Mouse (Mus musculus) kidney, adult 2 months (tissue): ENCODE measurements at regions not wholly inside any gene's neighbourhood (a gene's known extent, or its start where the extent isn't known, plus 50 kb on each side); places are given as distances from the start of the nearest gene placed in this dataset.
"Not testable (repeated sequence)": the region's sequence is repeated elsewhere in the genome, so short reads cannot be mapped to it uniquely, and the experiment has no call there.

Source experiments
- CTCF ChIP-seq: fragments of 200-500 bp; conservative IDR thresholded peaks from 2 replicates; pipeline ENCODE4 v1.5.1; 2011; ENCODE audit warnings: low read depth, mild to moderate bottlenecking, control low read depth, low read length, moderate library complexity, mixed read lengths; ENCODE audit not compliant: insufficient read depth, insufficient read length
- POLR2A ChIP-seq: fragments of 200-500 bp; IDR thresholded peaks from one replicate; pipeline ENCODE4 v1.6.1; 2011; ENCODE audit warnings: low read depth, low read length, control low read depth

DNA sequence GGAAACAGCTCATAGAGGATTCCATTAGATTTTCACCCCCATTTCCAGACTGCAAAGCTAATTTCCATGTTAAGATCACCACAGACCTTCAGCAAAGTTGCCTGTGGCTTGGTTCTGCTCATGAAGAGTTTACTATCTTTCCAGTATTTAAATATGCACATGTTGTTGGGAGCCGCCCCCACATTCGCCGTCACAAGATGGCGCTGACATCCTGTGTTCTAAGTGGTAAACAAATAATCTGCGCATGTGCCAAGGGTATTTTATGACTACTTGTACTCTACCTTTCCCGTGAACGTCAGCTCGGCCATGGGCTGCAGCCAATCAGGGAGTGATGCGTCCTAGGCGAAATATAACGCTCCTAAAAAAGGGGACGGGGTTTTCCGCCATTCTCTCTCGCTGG, 333.5 kb upstream of the Akr1e1 start:
- not testable (repeated sequence) for TF ChIP-seq POLR2A, CTCF
